Mouse (Mus musculus): ENCODE measurements around the gene G6pc3. TPM values are rescaled to one million over a fixed set of nuclear protein-coding genes. Genes with fewer than 3 reads are reported as not detected.
"Not testable (repeated sequence)": the region's sequence is repeated elsewhere in the genome, so short reads cannot be mapped to it uniquely, and the experiment has no call there.

The G6pc3 gene
- total RNA-seq (2015) (106 and 144 TPM in 2 replicates), total RNA-seq (2017) (61.8 and 65.0 TPM in 2 replicates)

- ATAC-seq (replicated peaks; ENCODE audit: poor library complexity) = peak; percentile 82
Observed at GRCm38 (mm10) chr11:102189461-102190436, at the start of gene G6pc3. G6pc3 (plus strand) TSS chr11:102189620.

DNA sequence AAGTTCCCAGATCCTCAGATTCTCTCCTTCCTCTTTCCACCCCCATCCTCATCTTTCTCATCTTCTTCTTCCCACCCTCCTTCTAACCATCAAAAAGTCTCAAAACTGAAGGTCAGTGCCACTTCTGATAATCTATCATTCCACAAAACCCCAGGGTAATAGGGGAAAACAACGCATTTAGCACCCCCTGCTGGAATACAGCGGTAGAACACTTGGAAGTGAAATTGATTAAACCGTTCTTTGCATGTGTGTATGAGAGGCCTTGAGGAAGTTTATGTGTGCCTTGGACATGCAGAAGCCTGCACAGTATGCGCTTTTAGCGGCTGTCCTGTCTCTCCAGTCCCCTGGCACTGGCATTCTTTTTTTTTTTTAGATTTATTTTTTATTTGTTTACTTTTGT is 48.9 kb upstream of the G6pc3 start:
- peak; percentile 64 for ATAC-seq (replicated peaks; ENCODE audit: poor library complexity)

GRCm38 (mm10) chr11:102142355-102142754 is 47.1 kb upstream of the G6pc3 start:
- ATAC-seq (replicated peaks; ENCODE audit: poor library complexity) = no peak

DNA sequence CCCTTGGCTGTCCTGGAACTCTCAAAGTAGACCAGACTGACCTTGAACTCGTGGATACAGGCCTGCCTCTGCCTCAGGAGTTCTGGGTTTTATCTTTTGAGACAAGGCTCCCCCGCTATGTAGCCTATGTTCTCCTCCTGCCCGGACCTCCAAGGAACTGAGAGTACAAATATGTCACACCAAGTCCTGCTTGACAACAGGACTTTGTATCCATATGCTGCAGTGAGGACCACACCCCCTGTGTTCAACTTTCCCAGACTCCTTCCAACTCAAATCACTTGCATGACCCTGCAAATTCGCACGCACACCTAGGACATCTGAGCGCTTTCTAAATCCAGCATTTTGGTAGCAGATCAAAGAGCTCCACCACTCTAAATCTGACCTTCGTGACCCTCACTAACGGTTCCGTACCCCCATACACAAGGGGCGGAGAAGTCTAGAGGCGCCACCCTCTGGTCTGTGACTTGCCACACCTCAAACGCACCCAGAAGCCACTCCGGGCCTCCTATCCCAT is 44.4 kb upstream of the G6pc3 start:
- peak; percentile 53 for ATAC-seq (replicated peaks; ENCODE audit: poor library complexity)

- ATAC-seq (replicated peaks; ENCODE audit: poor library complexity) = no peak; the same call in 1 of the 2 replicates
Observed at GRCm38 (mm10) chr11:102145471-102146001, 43.9 kb upstream of the G6pc3 start, which contains the start of gene Nags. Nags (plus strand) TSS chr11:102145513.

- peak; percentile 68 for ATAC-seq (replicated peaks; ENCODE audit: poor library complexity)
Observed at GRCm38 (mm10) chr11:102146005-102146404, 43.4 kb upstream of the G6pc3 start.

GRCm38 (mm10) chr11:102146531-102146930 is 42.9 kb upstream of the G6pc3 start:
- ATAC-seq (replicated peaks; ENCODE audit: poor library complexity) = peak; percentile 15; the same call in 1 of the 2 replicates

DNA sequence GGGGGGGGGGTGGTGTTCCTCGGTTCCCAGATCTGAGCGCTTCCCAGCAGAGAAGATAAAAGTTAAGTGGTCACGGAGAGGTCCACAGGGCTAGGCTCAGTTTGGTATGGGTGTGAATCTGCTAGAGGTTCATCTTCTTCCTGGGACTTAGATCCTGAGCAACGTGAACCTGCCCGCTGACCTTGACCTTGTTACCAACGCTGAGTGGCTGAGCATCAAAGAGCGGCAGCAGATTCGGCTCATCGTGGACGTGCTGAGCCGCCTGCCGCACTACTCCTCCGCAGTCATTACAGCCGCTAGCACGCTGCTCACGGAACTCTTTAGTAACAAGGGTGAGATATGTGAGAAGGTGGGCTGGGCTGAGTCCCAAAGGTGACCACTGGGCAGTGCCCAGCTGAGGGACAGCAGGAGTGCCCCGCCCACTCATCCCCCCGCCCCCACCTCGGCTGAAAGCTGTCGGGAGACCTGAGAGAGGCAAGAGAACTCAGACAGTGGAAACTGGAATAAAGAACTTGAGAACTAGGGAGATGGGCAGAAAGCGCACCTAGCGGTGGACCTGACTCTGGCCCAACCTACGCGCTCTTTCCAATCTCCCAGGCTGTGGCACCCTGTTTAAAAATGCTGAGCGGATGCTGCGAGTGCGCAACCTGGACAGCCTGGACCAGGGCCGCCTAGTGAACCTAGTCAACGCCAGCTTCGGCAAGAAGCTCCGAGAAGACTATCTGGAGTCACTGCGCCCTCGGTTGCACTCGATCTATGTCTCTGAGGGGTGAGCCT is 42.0 kb upstream of the G6pc3 start:
- no peak for ATAC-seq (replicated peaks; ENCODE audit: poor library complexity)

- peak; percentile 92 for ATAC-seq (replicated peaks; ENCODE audit: poor library complexity)
Observed at GRCm38 (mm10) chr11:102156039-102156785, 33.2 kb upstream of the G6pc3 start, which contains the start of gene Tmem101. Tmem101 (minus strand) TSS chr11:102156404.

GRCm38 (mm10) chr11:102156786-102157089 is 32.7 kb upstream of the G6pc3 start:
- no peak for ATAC-seq (replicated peaks; ENCODE audit: poor library complexity)

GRCm38 (mm10) chr11:102158024-102158423 is 31.4 kb upstream of the G6pc3 start:
- not testable (repeated sequence) for ATAC-seq (replicated peaks; ENCODE audit: poor library complexity)

GRCm38 (mm10) chr11:102159781-102160180 is 29.6 kb upstream of the G6pc3 start:
- no peak for ATAC-seq (replicated peaks; ENCODE audit: poor library complexity)

DNA sequence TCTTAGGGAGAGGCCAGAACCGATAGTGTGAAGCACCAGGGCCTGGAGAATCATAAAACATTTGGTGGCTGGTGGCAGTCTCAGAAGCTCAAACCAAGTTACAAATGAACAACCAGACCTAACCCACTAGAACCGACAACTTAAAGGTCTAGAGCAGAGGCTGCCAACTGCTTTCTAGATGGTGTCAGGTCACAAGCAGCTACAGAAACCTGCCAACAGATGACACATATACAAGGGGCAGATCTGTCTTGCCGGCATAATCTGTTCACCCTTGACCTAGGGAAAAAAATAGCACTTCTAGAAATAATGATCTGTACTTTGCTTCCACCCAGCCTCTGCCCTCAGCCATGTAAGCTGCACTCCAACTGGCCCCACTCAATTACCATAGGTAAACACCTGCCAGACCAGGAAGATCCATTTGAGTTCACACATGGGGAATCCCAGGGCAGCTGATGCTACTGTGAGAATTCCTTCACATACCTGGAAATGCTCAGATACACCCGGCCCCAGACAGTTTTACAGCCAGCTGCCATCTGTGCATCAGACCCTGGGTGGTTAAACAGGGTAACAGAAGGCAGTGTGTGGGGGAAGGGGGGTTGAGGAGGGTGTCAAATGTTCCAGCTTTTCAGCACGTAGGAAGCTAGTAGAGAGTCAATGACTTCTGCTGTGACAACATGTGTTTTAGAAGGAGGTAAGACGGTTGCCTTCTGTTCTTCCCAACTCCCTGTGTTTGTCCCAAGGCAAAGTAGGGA is 23.3 kb upstream of the G6pc3 start:
- ATAC-seq (replicated peaks; ENCODE audit: poor library complexity) = no peak

DNA sequence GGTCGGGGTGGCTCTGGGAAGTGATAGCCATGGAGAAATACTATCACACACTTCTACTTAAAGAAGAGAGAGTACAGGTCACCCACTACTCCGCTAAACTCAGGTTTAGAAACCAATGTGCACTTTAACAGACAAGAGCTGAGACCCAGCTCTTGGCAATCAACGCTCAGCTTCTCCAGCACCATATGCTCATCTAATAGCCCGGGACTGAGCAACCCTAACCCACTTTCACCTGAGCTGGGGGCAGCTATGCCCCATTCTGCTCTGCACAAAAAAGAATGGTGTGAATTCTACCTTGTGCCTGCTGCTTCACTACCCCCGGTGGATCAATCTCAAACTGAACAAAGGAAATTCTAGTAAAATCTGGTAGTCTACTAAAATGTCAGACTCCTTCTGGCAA is 21.9 kb upstream of the G6pc3 start:
- no peak for ATAC-seq (replicated peaks; ENCODE audit: poor library complexity)

DNA sequence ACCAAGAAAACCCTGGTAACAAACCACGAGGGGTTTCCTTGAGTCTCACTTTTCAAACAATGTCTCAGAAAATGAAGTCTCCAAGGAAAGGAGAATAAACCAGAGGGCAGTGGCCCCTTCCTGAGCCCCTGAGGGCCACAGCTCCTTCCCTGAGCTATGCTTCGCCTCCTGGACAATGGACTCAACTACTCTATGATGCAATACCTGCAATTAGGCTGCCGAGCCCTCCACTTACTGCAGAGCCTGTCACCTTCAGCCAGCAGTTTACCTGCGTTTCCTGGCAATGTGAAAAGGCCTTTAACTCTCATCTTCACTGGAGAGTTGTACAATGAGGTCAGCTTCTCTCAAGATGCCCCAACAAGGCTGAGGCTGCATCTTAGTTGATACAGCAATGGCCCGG is 20.7 kb upstream of the G6pc3 start:
- no peak for ATAC-seq (replicated peaks; ENCODE audit: poor library complexity)

DNA sequence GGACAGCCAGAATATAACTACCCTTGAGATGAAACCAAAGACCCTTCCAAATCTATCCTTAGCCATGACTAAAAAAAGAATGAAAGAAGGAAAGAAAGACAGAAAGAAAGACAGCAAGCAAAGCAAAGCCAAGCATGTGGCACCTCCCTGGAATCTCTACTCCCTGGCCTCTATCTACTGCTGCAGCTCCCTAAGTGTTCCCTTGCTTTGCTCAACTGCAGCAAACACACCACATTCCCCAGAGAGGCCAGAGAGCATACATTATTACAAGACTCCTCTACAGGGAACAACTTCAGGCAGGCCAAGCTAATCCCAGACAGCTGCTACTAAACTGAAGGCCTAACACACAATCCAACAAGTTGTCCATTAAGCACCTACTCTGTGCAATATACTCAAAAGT is 9.6 kb upstream of the G6pc3 start:
- ATAC-seq (replicated peaks; ENCODE audit: poor library complexity) = no peak

- no peak for ATAC-seq (replicated peaks; ENCODE audit: poor library complexity)
Observed at GRCm38 (mm10) chr11:102184253-102184645, 5.2 kb upstream of the G6pc3 start.

DNA sequence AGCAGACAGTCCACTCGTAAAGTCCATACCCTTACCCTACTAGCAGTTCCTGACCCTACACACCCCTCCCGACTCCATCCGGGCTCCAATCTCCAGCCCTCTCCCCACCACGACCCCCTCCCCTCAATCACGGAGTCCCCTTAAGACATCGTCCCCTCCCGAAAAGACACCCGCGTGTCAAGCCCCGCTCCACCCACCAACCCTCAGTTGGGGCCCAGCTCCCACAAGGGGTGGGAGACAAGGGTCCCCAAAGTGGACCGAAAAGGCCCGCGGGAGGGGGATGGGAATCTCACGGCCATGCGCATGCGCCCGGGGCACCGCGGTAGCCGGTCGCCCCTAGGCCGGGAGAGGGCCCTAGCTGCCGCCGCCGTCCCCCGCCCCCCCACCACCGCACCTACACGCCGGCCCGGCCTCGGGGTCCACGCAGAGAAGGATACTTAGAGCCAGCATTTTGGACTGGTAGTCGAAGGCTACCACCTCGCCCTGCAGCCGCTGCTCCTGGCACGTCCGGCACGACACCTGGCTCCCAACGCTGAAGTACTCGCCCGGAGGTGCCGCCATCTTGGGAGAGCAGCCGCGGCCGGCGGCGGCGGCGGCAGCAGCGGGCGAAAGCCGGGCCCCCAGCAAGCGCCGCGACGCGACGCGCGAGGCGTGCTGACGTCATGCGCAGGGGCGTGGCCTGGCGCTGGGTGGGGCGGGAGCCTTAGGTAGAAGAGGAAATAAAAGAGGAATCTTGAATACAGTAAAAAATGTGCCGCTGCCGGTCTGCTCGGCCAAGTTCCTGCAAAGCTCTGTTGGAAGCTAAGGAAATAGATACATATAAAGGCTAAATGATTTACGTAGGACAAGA is 4.5 kb upstream of the G6pc3 start, which contains the start of gene Lsm12:
Lsm12 (minus strand) TSS at position 651 of the 850 bp plus-strand sequence.
- peak; percentile 80 for ATAC-seq (replicated peaks; ENCODE audit: poor library complexity)

DNA sequence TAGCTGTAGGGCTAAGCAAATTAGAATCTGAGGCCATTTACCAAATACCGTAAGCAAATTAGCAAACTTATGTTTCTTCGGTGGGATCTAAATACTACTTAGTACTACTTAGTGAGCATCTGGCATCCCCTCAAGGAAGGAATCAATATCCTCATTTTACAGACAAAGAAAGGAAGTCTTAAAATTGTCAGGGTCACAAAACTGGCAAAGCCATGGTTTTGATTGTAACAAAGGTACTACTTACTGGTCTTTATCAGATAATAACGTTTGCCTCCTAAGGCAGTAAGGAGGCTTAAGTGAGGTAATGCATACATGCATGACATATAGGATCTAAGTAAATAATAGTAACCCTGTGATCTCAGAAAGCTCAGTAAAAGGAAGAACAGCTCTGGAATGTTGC is 3.7 kb upstream of the G6pc3 start:
- ATAC-seq (replicated peaks; ENCODE audit: poor library complexity) = no peak

Measured in megakaryocyte progenitor cell, adult 5-6 weeks (primary cell).